Mouse (Mus musculus): Measurements from ENCODE around the gene Olfr827. TPM values are rescaled to one million over a fixed set of nuclear protein-coding genes. Genes with fewer than 3 reads are reported as not detected.

The Olfr827 gene
- total RNA-seq (2015; ENCODE audit: low replicate concordance) (not detected in 2 replicates), total RNA-seq (2017; ENCODE audit: low replicate concordance) (not detected in 2 replicates)

DNA sequence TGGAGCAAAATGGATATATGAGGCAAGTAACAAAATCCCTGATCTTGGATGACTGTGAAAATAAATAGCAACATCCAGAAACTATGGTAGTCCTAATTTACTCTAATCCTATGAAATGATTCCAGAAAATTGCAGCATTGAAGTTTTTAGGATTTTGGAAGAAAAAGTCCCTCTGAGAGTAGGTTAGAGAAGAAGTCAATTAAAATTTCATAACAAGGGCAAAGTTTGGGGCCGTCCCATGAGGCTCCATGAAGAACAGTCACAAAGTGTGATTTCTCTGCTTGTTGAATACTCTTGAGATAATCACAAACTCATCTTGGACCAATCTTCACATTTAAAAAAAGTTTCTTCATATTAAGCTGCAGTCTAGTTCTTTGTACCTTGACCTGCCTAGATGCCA, at the start of gene Olfr827:
Olfr827 (minus strand) TSS at position 101 of the 400 bp plus-strand sequence.
- no peak for ATAC-seq (replicated peaks; ENCODE audit: low FRiP score, poor library complexity, severe bottlenecking)

DNA sequence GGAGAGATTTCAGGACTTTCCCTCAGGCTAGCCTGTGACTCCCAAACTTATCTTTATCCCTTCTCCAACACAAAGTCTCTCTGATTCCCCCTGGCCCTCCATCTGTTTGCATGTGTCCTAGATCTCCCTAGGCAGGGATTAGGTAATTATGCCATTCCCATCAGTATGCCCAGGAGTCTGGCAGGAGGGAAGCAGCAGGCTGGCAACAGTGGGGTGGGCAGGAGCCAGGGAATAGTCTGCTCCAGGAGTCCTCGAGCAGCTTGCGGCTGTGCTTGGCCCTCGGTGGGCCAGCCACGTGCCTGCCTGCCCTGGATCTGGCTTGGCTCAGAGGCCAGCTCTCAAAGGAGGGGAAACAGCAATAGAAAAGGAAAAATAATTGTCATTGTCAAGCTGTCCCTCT, 49.0 kb upstream of the Olfr827 start:
- ATAC-seq (replicated peaks; ENCODE audit: low FRiP score, poor library complexity, severe bottlenecking): no peak

DNA sequence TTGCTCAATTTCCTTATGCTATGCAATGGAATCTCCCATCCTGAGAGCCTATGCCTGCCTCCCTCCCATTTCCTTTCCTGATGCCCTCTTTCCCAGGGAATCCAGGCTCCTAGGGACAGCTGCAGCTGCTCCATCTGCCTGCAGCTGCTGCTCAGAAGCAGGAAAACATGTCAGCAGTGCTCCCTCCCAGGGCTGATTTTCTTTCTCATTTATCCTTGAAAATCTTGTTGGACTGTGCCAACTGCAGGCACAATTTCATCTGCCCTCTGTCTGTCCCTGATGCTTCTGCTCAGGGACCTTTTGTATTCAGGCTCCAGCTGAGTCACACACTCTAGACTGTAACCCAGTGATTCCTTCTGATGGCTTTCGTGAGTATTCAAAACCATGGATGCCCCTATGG, 45.3 kb upstream of the Olfr827 start:
- ATAC-seq (replicated peaks; ENCODE audit: low FRiP score, poor library complexity, severe bottlenecking): no peak

DNA sequence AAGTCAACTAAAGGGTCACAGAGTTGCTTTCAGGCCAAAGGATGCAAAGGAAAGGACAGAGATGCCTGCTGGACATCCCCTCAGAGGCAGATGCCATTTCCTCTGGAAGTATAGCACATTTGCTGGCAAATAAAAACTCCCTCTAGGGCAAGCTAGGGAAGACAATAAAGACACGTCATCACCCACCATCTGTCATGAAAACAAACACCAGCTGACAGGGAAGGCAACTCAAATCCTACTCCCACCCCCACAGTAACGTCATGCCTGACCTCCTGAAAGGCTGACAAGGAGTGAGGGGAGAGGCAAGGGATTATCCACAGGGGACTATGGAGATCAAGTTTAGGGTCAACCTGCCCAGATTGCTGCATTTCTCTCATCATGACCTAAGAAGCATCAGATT, 30.1 kb upstream of the Olfr827 start:
- ATAC-seq (replicated peaks; ENCODE audit: low FRiP score, poor library complexity, severe bottlenecking): no peak

DNA sequence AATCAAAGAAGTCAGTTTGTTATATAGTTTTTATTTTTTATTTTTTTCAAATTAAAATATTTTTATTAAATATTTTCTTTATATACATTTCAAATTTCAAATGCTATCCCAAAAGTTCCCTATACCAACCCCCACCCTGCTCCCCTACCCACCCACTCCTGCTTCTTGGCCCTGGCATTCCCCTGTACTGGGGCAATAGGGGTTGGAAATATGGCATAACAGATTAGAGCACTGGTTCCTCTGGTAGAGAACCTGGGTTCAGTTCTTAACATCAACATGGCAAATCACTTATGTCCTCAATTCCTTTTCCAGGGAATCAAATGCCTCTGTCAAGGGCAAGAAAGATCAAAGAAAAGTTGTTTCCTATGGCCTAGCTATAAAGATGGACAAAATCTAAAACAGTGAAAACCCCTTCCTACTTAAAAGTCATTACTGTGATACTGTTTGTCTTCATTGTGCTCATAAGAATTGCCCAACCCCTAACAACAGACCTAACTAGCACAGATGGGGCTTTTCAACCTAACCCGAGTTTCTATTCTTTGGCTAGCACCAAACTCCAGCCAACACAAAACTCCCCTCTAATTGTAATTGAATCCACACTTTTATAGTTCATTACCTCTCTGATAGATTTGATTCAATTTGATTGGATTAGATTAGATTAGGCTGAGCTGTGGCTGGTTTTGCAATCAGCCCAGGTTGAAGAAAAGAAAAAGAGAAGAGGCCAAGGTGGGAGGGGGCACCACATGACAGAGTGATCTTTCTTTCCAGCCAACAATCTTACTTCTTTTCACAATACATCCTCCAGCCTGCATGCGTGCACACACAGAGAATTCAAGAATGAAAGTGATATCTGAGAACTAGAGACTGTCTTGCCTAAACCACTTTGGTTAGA, 24.4 kb upstream of the Olfr827 start:
- ATAC-seq (replicated peaks; ENCODE audit: low FRiP score, poor library complexity, severe bottlenecking): no peak

DNA sequence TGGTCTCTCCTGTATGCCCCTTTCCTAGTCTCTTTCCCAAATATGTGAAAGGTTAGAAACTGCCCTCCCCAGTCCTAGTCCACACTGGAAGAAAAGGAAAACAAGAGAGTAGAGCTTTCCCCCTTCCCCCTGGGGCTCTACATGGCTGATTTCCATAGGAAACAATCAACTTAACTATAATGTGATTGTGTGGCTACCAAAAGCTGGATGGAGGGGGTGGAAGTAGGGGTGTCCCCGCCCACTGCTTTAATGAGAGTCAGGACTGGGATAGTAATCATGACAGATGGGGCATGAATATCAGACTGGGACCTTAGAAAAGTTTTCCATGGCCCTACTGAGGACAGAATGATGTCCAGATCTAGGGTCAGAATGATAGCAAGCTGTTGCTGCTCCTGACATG, 20.4 kb upstream of the Olfr827 start:
- ATAC-seq (replicated peaks; ENCODE audit: low FRiP score, poor library complexity, severe bottlenecking): no peak

DNA sequence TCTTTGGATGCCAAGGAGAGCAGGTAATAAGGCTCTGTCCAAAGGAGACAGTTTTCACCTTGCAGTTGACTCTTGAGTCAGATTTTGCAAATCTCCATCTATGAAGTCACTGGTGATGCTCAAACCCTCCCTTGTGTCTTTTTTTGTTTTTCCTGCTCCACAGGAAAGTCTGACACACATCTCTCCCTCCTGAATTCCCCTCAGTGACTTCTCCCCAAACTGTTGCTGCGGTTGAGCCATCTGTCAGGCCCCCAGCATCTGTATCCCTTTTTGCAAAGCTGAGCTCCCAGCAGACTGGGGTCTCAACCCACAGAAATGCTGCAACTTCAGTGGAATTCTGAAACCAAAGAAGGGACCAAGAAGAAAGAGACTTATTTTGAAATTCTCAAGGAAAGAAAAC, 17.9 kb upstream of the Olfr827 start:
- no peak for ATAC-seq (replicated peaks; ENCODE audit: low FRiP score, poor library complexity, severe bottlenecking)

DNA sequence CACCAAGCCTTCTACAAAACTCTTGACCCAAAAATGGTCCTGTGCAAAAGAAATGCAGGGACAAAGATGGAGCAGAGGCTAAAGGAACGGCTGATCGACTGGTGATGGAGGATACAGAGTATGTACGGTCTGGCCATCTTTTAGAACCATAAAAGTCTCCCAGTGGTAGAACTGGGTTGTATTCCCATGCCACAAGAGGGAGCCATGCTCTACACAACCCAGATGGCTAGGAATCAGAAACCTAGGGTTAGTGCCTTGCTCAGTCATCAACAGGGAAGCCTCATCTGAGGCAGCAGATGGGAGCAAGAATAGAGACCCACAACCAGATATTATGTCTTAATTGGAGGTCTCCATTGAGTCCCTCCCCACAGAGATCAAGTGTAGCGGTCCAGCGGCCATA, 15.4 kb upstream of the Olfr827 start:
- no peak for ATAC-seq (replicated peaks; ENCODE audit: low FRiP score, poor library complexity, severe bottlenecking)

DNA sequence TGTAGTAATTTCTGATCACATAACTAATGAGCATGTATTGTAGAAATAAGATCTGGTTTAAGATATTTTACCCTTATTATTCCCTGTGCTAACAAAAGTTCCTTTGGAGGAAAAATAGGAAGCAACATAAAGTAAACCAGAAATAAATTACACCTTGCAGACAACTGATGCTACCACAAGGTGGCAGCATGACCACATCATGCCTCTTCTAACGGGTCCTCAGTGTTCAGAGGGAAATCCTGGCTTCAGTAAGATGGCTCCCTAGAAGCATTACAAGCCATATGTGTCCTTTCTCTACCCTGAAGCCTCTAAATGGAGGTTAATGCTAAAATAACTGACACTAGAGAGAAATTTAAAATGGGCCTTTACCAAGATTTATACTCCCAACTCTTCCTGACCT, 14.0 kb upstream of the Olfr827 start:
- ATAC-seq (replicated peaks; ENCODE audit: low FRiP score, poor library complexity, severe bottlenecking): peak; percentile 68

DNA sequence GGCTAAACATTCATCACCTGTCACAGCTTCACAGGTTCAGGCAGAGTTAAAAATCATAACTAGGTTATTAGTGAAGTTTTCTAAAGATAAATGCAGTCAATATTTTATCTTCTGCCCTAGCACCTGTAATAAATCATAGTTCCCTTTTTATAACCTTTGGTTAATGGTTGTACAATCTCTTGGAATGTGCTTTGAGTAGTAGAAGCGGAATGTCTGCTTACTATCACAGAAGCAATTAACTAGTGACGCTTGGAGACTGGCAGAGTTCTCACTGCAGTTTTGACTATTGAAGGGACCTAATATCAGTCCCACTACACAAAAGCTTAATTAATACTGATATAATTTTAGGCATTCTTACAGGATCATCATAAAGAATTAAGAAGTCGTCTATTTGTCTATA, 10.8 kb upstream of the Olfr827 start:
- ATAC-seq (replicated peaks; ENCODE audit: low FRiP score, poor library complexity, severe bottlenecking): no peak

DNA sequence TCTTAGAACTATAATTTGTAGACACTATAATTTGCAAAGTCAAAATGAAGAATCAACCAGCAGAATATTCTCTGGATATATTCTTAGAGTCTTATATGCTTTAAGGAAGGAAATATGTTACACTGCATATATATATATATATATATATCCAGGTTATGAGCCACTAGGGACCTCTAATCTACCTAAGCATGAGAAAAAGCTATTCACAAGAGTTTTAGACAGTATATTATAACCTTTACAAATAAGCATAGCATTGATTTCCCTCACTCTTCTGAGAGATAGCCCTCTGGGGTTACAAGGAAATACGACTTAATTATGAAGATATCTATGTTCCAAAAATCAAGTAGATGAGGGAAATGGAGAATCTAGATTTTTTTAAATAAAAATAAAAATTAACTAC, 30.1 kb downstream of the Olfr827 start, which contains the start of gene Olfr826:
Olfr826 (minus strand) TSS at position 101 of the 400 bp plus-strand sequence.
- no peak for ATAC-seq (replicated peaks; ENCODE audit: low FRiP score, poor library complexity, severe bottlenecking)

DNA sequence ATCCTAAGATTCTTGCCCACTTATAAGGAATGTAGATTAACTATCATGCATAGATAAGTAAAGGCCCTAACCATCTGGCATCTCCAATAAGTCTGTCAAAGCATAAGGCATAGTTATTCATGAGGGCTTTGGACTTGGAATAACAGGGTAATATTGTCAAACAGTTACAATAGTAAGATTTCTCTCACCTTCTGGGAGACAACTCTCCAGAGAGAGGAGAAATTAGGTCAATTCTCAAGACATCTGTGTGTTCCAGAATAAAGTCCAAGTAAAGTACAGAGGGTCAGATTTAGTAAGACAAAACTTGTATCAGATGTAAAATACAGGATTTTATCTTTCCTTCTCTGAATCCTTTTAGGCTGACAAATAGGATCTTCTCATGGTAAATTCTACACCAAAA, 47.5 kb downstream of the Olfr827 start, which contains the start of gene Olfr825:
Olfr825 (minus strand) TSS at position 101 of the 400 bp plus-strand sequence.
- ATAC-seq (replicated peaks; ENCODE audit: low FRiP score, poor library complexity, severe bottlenecking): no peak

DNA sequence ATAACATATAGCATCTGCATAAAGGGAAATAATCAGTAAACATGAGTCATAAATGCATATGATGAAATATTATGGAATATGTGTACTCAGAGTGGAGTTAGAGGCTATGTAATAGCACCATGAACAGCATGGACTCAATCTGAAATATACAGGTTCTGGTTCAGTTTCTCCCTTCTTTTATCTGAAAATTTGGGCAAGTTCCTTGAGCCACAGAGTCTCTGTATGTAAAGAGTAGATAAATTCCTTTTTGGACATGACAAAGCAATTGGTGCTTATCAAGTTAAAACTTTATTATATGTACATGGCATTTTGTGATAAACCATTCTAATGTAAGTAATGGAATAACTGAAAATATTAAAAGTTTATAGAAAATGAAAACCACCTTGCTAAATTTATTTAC, 49.0 kb downstream of the Olfr827 start:
- ATAC-seq (replicated peaks; ENCODE audit: low FRiP score, poor library complexity, severe bottlenecking): no peak

Other genes starting within 250 kb of the Olfr827 start
- not detected in 2 replicates for gene Olfr819, start 247.1 kb downstream of the Olfr827 start, total RNA-seq (2015; ENCODE audit: low replicate concordance)
- not detected in 2 replicates for gene Olfr819, start 247.1 kb downstream of the Olfr827 start, total RNA-seq (2017; ENCODE audit: low replicate concordance)
- not detected in 2 replicates for gene Olfr247, start 238.3 kb downstream of the Olfr827 start, total RNA-seq (2015; ENCODE audit: low replicate concordance)
- 0.85 TPM in 1 of 2 replicates, not detected in the other for gene Olfr247, start 238.3 kb downstream of the Olfr827 start, total RNA-seq (2017; ENCODE audit: low replicate concordance)
- not detected in 2 replicates for gene Gm10310, start 229.3 kb downstream of the Olfr827 start, total RNA-seq (2015; ENCODE audit: low replicate concordance)
- gene Gm10310, start 229.3 kb downstream of the Olfr827 start, total RNA-seq (2017; ENCODE audit: low replicate concordance): 0.84 TPM in 1 of 2 replicates, not detected in the other
- gene Olfr820, start 201.8 kb downstream of the Olfr827 start, total RNA-seq (2015; ENCODE audit: low replicate concordance): not detected in 2 replicates
- not detected in 2 replicates for gene Olfr820, start 201.8 kb downstream of the Olfr827 start, total RNA-seq (2017; ENCODE audit: low replicate concordance)
- not detected in 2 replicates for gene Olfr821, start 184.1 kb downstream of the Olfr827 start, total RNA-seq (2015; ENCODE audit: low replicate concordance)
- gene Olfr821, start 184.1 kb downstream of the Olfr827 start, total RNA-seq (2017; ENCODE audit: low replicate concordance): not detected in 2 replicates
- gene Olfr822, start 143.2 kb downstream of the Olfr827 start, total RNA-seq (2015; ENCODE audit: low replicate concordance): not detected in 2 replicates
- not detected in 2 replicates for gene Olfr822, start 143.2 kb downstream of the Olfr827 start, total RNA-seq (2017; ENCODE audit: low replicate concordance)
- not detected in 2 replicates for gene Olfr823, start 99.0 kb downstream of the Olfr827 start, total RNA-seq (2015; ENCODE audit: low replicate concordance)
- gene Olfr823, start 99.0 kb downstream of the Olfr827 start, total RNA-seq (2017; ENCODE audit: low replicate concordance): not detected in 2 replicates
- gene Olfr824, start 84.4 kb downstream of the Olfr827 start, total RNA-seq (2015; ENCODE audit: low replicate concordance): not detected in 2 replicates
- gene Olfr824, start 84.4 kb downstream of the Olfr827 start, total RNA-seq (2017; ENCODE audit: low replicate concordance): not detected in 2 replicates
- gene Olfr825, start 47.6 kb downstream of the Olfr827 start, total RNA-seq (2015; ENCODE audit: low replicate concordance): not detected in 2 replicates
- gene Olfr825, start 47.6 kb downstream of the Olfr827 start, total RNA-seq (2017; ENCODE audit: low replicate concordance): not detected in 2 replicates
- not detected in 2 replicates for gene Olfr826, start 30.2 kb downstream of the Olfr827 start, total RNA-seq (2015; ENCODE audit: low replicate concordance)
- not detected in 2 replicates for gene Olfr826, start 30.2 kb downstream of the Olfr827 start, total RNA-seq (2017; ENCODE audit: low replicate concordance)
- not detected in 2 replicates for gene Neurod4, start 65.8 kb upstream of the Olfr827 start, total RNA-seq (2015; ENCODE audit: low replicate concordance)
- gene Neurod4, start 65.8 kb upstream of the Olfr827 start, total RNA-seq (2017; ENCODE audit: low replicate concordance): not detected in 2 replicates
- 0.77 and 2.7 TPM in 2 replicates for gene Tespa1, start 108.5 kb upstream of the Olfr827 start, total RNA-seq (2015; ENCODE audit: low replicate concordance)
- gene Tespa1, start 108.5 kb upstream of the Olfr827 start, total RNA-seq (2017; ENCODE audit: low replicate concordance): 2.5 and 3.2 TPM in 2 replicates
- not detected in 2 replicates for gene Vmn2r84, start 179.9 kb upstream of the Olfr827 start, total RNA-seq (2015; ENCODE audit: low replicate concordance)
- 0.17 TPM in 1 of 2 replicates, not detected in the other for gene Vmn2r84, start 179.9 kb upstream of the Olfr827 start, total RNA-seq (2017; ENCODE audit: low replicate concordance)
- gene Vmn2r85, start 215.3 kb upstream of the Olfr827 start, total RNA-seq (2015; ENCODE audit: low replicate concordance): not detected in 2 replicates
- gene Vmn2r85, start 215.3 kb upstream of the Olfr827 start, total RNA-seq (2017; ENCODE audit: low replicate concordance): not detected in 2 replicates
- gene Vmn2r86, start 241.6 kb upstream of the Olfr827 start, total RNA-seq (2015; ENCODE audit: low replicate concordance): not detected in 2 replicates
- not detected in 2 replicates for gene Vmn2r86, start 241.6 kb upstream of the Olfr827 start, total RNA-seq (2017; ENCODE audit: low replicate concordance)

Data from erythroblast, adult 5-6 weeks (primary cell).